Mouse (Mus musculus) cortical plate, adult 2 months (tissue): Measurements from ENCODE around the gene Gng8.

Experiments
- CTCF ChIP-seq: fragments of 200-500 bp; IDR thresholded peaks from 2 replicates; pipeline ENCODE4 v1.5.1; 2011; ENCODE audit warnings: mild to moderate bottlenecking, control low read depth, low read length; ENCODE audit not compliant: insufficient read depth; ENCODE audit errors: extremely low read depth
- POLR2A ChIP-seq: fragments of 200-500 bp; IDR thresholded peaks from 2 replicates; pipeline ENCODE4 v1.6.1; 2011; ENCODE audit warnings: mild to moderate bottlenecking, low read length, control low read depth; ENCODE audit not compliant: insufficient read depth; ENCODE audit errors: extremely low read depth

DNA sequence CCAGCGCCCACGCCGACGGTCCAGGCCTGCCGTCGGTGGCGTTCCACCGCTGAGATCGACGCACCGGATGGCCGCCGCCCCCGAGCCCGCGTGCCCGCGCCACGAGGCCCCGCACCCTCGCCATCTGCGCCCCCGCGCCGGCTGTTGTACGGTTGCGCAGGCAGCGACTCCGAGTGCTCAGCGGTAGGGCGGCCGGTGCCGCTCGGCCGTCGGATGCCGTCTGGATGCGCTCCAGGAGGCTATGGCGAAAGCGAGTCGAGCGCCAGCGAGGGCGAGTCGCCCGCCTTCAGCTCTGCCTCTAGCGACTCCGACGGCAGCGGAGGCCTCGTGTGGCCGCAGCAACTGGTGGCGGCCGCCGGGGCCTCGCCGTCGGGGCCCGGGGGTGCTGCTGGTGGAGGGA, 5.7 kb upstream of the Gng8 start:
- TF ChIP-seq POLR2A (no peak), CTCF (no peak)
